Mouse (Mus musculus): Measurements from ENCODE around the gene Dip2c.
A peak's percentile ranks its signal among the peaks of the same experiment; 100 is the strongest.

Dip2c gene

DNA sequence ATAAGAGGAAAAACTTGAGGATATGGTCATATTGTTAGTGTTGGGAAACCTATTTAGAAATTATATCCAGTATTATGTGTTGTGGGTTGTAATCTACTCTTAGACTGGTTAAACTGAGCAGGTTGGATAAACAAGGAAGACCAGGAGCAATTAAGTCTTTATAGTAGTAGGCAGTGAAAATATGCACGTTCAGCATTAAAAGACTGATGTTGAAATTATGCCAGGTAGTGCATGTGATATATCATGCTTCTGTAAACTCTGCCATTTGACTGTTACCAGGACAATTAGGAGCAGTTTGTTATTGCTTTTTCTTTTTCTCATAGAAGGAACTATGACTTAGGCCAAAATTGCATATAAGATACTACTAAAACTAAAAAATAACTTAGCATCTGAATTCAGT, 285.8 kb downstream of the Dip2c start:
- no peak for DNase-seq

- peak; percentile 61 for DNase-seq
Measured at GRCm38 (mm10) chr13:9562921-9563320, 286.6 kb downstream of the Dip2c start.

DNA sequence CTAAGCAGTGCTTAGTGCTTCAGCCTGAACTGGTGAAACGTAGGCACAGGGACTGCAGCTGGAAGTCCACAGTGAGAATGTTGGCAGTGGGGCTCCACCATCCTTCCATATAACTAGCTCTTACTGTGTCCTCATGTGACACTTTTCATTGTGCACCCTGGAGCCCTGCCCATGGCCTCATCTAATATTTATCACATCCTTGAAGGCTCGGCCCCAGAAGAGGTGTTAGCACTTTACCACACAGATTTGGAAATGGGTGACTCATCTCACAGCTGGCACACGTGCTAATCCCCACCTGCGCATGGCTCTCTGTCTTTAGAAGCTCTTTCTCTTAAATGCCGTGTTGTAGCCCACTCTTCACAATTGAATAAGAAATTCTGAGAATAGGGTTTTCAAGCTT, 292.5 kb downstream of the Dip2c start:
- no peak for DNase-seq

- no peak for DNase-seq
Measured at GRCm38 (mm10) chr13:9576686-9577085, 300.4 kb downstream of the Dip2c start.

DNA sequence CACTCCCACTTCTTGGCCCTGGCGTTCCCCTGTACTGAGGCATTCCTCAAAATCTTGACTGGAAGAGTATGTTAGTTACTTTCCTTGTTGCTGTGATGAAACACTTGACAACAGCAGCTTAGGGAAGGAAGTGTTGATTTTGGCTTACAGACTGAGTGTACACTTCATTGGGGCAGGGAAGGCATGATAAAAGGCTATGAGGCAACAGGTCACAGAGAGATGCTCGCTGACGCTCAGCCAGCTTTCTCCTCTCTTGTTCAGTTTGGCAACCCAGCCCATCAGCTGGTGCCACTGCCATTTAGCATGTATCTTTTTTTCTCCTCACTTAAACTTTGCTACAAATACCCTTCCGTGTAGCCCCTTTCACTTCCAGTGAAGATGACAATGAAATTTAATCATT, 302.1 kb downstream of the Dip2c start:
- peak; percentile 22 for DNase-seq

DNA sequence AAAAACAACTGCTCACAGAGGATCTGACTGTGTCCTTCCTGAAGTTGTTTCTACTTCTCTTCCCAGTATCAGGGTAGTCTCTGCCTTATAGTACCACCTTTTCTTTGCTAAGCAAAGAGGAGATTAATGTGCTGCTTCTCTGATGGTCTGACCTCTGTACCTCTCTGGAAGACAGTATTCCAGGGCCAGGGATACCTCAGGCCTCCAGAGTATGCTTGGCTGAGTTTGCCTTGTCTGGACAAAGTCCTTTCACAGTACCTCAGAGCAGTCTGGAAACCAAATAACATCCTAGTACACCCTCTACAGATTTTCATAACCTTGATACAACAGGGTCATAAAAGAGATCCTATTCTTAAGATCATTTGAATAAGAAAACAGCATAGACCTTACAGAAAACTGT, 305.5 kb downstream of the Dip2c start:
- DNase-seq = no peak

- DNase-seq = no peak
Measured at GRCm38 (mm10) chr13:9583579-9583978, 307.3 kb downstream of the Dip2c start.

GRCm38 (mm10) chr13:9599334-9600096, 323.2 kb downstream of the Dip2c start:
- DNase-seq = no peak

DNA sequence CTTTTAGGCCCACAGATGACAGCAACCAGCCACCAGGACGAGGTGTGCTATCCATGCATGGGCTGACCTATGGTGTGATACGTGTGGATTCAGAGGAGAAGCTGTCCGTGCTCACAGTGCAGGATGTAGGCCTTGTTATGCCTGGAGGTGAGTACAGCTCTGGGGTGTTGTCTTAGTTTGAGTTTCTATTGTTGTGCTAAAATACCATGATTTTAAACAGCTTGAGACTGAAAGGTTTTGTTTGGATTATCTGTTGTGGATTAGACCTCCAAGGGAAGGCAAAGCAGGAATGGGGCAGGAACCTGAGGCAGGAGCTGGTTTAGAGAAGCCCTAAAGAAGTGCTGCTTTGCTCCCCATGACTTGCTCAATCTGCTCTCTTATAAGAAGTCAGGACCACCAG, 325.0 kb downstream of the Dip2c start:
- DNase-seq = no peak

GRCm38 (mm10) chr13:9611229-9611628, 334.9 kb downstream of the Dip2c start:
- DNase-seq = no peak

- no peak for DNase-seq
Measured at GRCm38 (mm10) chr13:9632684-9633083, 356.4 kb downstream of the Dip2c start.

DNA sequence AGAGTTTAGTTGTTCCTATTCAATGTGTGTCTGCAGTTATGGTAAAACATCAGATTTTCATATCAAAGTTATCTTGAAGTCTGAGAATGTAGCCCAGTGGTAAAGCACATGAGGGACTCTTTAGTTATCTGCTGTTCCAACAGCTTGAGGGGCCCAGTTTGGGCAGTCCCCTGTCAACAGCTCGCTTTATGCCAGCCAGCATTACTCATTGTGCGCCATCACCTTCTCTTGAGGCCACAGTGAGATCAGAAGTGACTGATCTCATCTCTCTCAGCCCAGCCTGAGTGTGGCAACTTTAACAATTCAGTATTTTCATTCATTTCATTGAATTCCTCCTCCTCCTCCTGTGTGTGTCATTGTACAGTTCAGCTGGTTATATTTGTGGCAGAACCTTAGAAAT, 359.6 kb downstream of the Dip2c start:
- DNase-seq = no peak

DNA sequence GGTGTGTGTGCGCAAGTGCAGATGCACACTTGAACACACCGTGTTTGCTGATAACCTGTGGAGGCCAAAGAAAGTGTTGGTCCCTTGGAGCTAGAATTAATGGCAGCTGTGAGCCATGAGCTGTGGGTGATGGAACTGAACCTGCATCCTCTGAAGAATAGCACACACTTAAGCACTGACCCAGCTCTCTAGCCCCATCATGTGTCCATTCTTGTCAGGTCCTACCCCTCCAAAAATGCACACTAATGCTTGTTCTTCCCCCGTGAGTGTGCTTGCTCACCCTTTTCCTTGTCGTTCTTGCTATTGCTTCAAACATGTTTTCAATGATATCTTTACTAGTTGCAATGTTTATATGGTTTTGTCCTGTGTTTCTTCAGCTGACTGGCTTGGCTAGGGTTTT, 360.2 kb downstream of the Dip2c start:
- DNase-seq = peak; percentile 24

- DNase-seq = no peak
Measured at GRCm38 (mm10) chr13:9637949-9638348, 361.6 kb downstream of the Dip2c start.

DNA sequence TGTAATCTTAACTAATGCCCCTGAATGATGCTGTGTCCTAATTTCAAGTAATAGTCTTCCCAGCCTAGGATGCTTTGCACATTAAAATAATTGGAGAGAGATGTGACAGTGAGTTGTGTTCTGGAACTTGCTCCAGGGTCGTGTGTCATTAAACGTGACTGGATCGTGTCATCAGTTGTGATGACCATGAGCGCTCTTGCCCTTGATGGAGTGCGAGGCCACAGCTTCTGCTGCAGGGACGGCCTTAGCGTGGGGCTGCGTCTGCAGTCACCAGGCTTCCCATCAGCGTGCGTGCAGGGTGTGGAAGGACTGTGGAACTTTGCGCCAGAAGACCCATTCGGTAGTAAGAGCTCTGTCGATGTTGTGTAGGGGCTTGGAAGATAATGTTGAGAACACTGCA, 372.4 kb downstream of the Dip2c start:
- no peak for DNase-seq

DNA sequence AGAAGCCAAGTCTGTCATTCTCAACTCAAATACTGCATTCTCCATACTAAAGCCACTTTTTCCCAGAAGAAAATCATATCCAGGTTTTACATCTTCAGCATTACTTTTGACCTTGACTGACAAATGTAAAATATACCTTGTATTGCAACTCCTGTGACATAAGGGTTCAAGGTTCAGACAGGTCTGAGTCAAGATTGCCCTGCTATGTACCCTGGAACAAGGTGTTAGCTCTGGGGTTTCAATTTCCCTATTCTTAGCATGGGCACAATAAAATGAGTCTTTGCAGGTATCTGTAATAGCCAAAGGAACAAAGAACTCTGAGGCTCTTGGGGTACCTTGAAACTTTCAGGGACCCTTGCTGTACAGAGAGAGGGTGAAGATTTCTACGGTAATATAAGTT, 373.6 kb downstream of the Dip2c start:
- no peak for DNase-seq

DNA sequence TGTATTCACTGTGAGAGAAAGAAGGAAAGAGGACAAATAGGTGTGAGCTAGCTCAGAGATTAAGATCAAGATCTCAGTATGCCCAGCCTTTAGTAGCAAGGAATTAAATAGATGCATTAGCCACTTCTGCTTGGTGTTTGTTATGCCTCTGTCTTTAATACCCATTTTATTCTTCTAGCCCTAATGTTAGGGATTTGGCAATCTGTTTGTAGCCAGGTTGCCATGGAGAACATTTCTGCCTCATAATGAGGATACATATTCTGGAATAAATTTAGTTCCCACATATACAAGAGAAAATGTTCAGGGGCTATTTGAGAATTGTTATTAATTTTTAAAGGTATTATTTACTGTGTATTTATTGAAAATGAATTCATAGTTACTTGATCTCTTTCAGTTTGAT, 374.3 kb downstream of the Dip2c start:
- no peak for DNase-seq

- DNase-seq = no peak
Measured at GRCm38 (mm10) chr13:9653018-9653417, 376.7 kb downstream of the Dip2c start.

DNA sequence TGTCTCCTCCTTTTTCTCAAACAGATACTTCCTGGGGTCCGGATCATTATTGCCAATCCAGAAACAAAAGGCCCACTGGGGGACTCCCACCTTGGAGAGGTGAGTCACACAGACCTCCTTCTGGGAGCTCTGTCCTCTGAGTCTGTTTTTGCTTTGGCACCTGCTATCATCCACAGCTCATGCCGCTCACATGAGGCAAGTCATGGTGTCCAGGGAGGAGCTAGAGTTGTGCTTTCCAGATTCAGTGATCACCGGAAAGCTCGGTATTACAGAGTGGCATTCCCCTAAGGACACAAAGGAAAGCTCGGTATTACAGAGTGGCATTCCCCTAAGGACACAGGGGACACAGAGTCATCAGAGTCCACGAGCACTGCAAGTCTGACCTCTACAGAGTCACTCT, 380.3 kb downstream of the Dip2c start:
- DNase-seq = no peak

DNA sequence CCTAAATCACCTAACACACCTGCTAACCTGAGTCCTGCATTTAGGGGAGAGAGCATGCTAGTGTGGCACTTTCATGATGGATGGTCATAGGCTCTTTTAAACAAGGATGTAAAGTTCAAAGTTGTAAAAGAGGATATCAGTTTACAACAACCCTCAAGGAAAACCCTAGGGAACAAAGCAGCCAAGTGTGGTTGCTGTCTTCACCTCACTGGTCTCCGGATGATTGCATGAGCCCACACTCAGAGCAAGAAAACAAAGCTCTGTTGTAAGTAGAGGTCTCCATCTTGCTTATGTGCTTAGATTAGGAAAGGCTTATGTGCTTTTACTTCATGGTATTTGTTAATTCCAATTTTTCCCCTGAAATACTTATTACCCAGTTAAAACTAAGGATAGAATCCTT, 384.4 kb downstream of the Dip2c start:
- no peak for DNase-seq

GRCm38 (mm10) chr13:9663593-9663992, 387.3 kb downstream of the Dip2c start:
- no peak for DNase-seq

DNA sequence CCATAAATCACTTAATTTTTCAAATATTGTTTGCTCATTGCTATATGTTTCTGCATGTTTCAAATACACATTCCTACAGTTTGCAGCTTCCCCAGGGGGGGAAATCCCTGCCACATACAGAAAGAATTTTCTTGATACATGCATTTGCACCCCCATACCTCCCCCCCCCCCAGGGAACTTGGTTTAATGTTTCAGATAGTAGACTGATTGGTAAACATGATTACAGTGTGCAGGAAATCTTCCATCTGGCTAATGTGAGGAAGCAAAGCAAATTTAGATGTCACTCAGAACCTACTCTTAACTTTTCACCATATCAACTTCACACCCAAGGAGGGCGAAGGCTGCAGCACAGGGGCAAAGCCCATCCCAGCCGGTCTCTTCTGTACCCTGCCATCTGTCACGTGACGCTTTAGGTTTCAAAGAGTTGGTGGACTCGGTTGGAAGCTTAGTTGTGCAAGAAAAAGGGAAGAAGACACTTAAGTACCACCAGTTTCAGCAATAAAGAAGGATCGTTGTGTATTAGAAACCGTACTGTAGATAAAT, 391.7 kb downstream of the Dip2c start:
- no peak for DNase-seq

GRCm38 (mm10) chr13:9669246-9669645, 392.9 kb downstream of the Dip2c start:
- DNase-seq = no peak

DNA sequence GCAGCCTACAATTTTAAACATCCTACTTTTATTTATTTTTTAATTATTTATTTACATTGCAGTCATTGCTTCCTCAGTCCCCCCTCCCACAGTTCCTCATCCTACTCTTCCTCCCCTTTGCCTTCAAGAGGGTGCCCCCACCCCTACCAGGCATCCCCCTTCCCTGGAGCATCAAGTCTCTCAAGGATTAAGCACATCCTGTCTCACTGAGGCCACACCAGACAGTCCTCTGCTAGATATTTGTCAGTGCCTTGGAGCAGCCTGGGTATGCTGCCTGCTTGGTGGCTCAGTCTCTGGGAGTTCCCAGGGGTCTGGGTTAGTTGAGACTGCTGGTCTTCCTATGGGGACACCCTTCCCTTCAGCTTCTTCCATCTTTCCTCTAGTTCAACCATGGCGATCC, 397.8 kb downstream of the Dip2c start:
- DNase-seq = no peak

GRCm38 (mm10) chr13:9681492-9681891, 405.2 kb downstream of the Dip2c start:
- DNase-seq = no peak
